Mouse (Mus musculus) monocyte, adult 2 months (primary cell): Measurements from ENCODE around the gene Pdcd5.

Experiments
- DNase-seq, 2 experiments: peaks; one replicate each; pipeline ENCODE4 v3.0.0; 2022; ENCODE audit warnings: low spot score in 2 of 2, low read depth in 1 of 2

The Pdcd5 gene

DNA sequence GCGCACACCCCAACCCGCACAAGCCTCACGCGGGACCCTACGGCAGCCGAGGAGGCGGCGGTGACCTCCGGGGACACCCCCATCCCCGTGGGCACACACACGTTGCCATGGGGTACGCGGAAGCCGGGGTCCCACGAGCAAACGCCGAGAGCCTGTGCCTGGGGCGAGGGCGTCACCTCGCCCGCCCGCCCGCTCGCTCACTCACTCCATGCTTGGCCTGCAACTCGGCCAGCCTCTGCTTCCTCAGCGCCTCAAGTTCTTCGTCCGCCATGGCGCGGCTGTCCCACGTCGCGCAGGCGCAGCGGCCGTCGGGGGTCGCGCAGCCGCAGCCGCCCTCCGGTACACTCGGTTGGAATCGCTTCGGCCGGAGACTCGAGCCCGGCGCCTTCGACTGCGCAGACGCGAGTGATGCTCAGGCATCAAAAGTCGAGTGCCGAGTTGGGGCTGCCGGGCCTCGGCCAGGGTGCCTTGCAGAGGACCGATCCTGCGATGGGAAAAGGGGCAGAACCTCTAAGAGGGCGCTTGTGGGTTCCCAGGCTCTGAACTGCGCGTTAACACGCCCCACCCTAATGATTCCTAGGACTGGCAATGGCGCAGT lies at the start of gene Pdcd5:
Pdcd5 (minus strand) TSS at position 421 of the 598 bp plus-strand sequence.
- peak; percentile 88 to 94 for DNase-seq

DNA sequence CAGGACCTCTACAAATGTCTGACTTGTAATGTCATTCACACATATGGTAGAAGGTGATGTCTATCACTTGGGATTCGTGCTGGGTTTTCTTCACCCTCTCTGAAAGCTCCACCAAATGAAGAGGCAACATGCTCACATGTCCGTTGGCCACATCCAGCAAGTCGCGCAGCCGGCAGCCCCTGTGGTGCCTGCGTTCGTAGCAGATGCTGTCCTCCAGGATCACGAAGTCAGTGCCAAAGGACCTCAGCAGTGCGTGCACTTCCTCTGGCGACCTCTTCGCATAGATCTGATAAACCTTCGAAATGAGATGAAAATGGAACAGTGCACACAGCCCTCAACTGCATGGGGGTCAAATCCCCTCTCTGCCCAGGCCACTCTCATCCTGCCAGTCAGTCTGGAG lies 45.3 kb upstream of the Pdcd5 start:
- no peak for DNase-seq

DNA sequence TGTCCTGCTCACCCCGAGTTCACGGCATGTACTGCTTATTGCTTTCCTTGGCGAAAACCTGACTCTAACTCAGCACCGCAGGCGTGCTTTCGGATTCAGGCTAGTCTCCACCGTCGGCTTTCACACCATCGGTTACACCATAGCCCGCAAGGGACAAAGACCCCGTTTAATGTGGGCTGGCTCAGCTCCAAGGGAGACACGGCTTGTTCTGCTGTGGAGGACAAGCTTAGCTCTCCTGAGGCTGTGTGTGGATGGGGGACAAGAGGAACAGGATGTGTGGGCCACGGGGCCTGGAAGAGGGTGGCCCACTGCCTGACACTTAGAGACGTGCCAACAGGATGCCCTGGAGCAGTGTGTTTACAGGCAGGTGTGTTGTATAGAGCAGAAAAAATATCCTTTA lies 44.8 kb upstream of the Pdcd5 start:
- no peak for DNase-seq

DNA sequence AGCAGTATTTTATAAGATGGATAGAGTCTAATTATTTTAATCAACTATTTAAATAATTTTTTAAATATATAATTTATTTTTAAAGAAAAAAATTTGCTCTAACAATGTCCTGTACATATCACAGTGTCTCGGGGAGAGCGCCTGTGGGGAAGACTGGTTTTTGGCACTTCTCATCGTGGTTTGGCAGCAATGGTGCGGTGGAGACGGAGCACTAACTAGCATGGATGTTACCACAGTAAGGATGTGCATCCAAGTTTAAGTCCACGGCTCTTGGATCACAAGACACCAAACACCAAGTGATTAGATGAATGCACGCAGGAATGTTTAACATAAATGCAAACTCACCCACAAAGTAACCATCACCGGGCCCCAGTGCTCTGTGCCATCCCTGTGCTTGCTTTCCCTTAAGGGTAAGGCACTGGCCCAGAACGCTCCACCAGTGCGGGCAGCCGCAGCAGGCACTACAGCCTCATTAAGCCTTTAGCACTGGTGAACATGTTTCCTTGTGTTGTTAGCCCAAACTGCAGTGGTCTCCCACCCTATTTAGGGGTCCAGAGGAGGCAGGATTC lies 41.5 kb upstream of the Pdcd5 start:
- DNase-seq = no peak

DNA sequence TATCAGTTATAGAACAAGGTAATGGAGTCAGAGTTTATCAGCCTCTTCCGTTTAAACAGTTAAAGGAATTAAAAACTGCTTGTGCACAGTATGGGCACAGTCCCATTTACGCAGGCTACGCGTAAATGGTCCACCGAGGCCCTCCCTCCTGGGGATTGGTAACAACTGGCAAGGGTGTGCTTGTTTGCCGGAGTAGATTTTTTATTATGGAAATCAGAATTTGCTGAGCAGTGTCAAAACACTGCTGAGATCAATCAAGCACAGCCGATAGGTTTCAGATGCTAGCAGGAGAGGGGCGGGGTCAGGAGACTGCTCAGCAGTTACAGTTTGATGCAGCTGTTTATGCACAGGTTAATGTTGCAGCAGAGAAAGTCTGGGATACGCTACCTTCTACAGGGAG lies 41.0 kb upstream of the Pdcd5 start:
- no peak for DNase-seq

DNA sequence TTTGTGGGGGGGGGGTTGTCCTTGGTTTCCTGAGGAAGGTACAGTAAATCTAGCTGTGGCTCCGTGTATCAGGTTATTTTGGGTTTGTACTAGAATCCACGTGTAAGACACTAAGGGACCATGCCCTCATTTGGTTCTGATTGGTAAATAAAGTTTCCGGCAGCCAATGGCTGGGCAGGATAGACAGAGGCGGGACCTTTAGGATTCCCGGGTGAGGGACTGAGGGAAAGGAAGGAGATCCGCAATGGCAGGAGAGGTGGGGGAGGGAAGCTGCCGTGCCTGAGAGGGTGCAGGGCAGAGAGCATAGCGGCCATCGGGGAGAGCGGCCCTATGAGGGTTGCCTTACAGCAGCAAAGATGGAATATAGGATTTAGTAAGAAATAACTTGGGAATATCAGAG lies 39.9 kb upstream of the Pdcd5 start:
- DNase-seq = no peak

DNA sequence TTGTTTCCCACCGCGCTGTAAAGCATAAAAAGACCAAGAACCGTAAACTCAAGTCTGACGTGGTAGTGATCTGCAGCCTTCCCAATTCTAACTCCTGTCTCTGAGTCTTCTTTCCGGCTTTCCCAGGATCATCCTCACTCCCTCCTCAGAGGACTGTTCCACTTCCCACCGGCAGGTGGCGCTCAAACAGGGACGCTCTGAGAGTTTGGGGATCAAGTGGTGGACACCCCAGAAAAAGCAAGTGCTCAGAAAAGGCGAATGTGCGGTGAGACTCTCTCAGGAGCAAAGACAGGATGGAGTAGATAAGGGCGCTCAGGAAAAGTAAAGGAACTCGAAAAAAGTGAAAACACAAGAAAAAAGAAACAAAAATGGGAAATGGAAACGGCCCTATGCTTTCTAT lies 39.4 kb upstream of the Pdcd5 start:
- DNase-seq = no peak

DNA sequence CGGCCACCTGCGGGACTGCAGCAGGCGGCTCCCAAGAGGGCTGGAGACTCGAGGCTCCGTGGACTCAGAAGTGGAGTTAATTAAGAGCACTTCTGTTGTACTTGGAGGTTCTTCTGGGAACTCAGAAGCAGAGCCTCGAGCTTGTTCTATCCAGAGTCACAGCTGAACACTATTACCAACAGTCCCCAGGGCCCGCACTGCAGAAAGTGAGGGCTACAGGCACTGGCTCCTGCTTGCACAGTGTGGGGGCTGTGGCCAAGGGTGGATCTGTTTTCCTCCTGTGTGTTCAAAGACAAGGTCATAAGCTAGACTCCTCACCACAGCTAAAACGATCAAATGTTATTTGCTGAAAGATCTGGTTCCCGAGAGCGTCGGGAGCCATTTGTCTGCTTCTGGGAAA lies 38.9 kb upstream of the Pdcd5 start:
- DNase-seq = no peak

DNA sequence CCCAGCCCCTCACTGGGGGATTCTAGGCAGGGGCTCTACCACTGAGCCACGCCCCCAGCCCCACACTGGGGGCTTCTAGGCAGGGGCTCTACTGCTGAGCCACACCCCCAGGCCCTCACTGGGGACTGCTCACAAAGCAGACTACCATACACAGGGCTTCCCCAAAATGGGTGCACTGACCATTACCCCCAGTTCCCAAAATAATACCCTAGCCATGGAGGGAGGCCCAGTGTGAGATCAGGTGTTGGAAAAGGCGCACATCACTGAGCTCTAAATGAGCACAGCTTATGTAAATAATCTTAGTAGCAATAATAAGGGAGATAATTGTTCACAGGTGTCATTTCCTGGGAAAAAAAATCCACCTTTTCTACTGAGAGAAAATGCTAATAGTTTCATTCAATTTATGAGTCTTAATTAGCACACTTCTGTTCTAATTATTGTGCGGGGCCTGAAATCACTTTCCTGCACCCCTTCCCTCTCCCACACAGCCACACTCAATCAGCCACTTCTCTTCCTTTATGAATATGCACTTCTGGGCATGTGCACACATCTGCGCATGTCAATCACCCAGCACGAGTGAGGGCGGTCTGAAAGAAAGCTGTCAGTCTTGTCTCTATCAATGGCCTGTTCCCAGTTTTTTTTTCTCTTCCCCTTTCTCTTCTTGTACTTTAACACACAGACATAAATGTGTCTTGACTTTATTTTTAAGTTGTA lies 36.2 kb upstream of the Pdcd5 start:
- DNase-seq = no peak

DNA sequence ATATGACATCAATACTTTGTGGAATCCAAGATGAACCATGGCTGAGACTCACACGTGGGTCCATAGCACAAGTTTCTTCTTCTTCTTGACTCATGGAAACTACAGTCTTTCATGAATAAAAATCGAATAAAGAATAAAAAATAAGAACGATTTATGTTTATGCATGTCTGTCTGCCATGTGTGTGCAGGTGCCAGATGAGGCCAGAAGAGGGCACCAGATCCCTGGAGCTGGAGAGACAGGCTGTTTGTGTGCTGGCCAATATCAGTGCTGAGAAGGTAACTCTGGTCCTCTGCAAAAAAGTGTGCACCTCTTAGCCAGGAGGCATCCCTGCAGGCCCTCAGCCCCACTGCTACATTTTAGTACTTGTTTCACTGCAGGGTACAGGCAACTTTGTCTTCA lies 34.2 kb upstream of the Pdcd5 start:
- DNase-seq = no peak

DNA sequence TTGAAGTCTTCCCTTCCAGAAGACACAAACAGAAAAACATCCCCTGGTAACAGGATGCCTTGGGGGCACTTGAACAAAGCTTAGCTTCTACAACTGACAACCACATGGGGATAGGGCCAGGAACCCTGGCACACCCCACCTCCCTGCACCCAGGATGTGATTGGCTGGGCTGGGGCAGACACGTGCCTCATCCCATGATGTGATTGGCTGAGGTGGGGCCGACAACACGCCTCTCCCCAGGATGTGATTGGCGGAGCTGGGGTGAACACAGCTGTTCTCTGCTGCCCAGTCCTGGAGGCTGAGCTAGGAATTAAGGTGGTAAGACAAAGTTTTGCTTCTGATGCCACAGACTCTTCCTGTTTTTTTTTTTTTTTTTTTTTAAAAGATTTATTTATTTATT lies 31.7 kb upstream of the Pdcd5 start:
- DNase-seq = no peak

DNA sequence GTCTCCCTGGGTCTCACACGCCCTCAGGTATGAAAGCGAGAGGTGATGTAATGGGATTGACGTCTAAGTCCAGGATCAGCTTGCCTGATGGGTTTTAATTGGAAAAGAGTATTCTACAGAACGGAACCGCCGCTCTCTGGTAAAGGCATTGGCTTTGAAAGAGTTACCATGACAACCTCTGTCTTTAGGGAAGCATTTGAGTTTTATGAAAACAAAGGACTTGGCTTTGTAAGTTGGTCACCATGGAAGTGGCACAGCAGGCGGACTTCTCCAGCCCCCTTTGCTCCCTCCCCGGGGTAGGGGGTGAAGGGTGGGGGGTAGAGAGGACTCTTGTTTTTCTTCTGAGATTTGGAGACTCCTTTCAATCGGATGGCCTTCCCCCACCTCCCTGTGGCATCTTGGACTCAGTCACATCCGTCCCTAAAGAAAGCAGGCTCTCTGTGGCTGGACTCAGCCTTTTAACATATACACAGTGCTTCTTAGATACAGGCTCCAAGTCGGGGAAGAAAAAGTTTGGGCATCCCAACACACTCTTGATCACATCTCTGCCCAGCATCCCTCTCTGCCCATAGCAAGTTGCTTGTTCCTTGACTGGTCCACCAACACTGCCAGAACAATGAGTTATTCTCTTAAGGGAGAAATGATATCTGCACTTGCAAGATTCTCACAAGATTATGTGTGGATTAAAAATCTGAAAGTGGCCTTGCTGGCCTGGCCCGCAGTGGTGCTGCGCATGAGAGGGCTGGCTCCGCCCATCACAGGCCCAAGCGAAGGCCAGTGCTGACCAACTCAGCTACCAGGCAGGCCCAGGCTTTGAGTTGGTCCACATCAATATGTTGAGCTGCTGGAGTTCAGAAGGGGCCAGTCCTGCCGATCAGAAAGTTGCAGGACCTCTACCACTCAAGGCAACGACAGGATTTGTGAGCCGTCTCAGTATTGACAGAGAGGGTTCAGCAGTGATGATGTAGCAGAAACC lies 21.0 kb upstream of the Pdcd5 start:
- no peak for DNase-seq

DNA sequence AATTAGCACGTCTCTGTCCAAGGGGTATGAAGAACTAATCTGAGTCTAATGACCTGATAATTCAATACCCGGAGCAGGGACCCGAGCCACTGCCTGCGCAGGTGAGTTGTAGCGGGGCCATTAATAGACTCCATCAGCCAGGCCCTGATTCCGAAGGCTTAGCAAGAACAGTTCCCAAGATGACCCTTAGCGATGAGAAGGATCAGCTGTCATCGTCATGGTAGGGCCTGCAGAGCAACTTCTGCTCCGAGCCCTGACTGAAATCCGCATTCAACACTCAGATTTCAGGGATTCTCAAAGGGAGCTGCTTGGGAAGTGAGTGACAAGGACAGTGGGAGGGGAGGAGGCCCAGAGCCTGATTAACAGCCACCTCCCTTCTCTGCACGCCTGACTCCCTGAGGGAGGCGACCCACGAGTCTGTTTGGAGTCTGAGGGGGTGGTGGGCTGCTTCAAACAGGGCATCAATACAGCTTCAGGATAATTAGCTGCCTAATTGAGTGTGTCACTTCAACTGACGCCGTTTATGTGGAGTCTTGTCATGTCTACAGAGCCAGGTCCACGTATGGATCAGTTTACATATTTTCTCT lies 16.6 kb upstream of the Pdcd5 start:
- no peak for DNase-seq

DNA sequence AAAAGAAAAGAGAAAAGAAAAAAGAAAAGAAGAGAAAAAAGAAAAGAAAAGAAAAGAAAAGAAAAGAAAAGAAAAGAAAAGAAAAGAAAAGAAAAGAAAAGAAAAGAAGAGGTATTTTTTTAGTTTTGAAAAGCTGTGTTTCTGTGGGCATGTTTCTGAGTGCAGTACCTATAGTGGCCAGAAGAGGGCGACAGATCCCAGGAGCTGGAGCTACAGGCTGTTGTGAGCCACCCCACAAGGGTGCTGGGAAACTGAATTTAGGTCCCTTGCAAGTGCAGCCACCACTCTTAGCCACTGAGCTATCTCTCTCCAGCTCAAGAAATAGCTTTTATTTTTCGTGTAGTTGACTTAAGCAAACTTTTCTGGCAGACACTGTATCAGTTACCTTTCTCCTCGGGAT lies 11.9 kb upstream of the Pdcd5 start:
- peak in 1 of 2 experiments; percentile 15 for DNase-seq

DNA sequence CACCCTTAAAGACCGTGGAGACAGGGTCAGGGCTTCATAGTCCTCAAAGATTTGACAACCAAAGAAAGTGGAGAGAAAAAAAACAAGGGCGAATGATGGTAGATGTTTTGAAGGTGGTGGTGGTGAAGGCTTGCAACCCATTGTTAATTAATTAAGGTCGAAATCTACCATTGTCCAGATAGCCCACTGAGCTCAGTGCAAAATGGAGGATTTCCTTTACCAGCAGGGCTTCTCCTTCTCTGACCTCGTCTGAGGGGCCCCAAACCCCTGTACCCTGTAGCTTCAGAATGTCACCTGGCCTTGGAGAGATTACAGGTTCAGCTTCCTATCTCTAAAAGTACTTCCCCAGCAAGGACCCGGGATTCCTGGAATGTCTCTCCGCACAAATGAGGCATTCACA lies 10.5 kb upstream of the Pdcd5 start:
- DNase-seq = no peak

DNA sequence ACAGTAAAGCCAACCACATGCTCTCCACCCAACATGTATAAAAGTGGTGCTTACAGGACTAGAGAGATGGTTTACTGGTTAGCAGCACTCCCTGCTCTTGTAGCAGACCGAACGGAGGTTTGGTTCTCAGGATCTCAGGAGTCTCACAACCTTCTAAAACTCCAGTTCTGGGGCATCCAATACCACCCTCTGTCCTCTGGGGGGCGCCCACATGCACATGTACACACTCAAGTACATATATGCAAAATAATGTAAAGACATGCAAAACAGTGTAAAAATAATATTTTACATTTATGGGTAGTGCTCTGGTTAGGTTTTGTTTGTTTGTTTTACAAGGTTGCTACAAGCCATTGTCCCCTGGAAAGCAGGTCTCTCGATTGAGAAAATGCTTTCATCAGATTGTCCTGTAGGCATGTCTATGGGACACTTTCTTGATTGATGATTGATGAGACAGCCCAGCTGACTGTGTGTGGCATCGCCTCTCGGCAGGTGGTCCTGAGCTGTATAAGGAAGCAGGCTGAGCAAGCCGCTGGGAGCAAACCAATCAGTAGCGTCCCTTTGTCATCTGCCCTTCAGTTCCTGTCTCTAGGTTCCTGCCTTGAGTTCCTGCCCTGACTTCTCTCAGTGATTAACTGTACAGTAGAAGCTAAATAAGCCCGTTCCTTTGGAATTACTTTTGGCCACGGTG lies 4.4 kb upstream of the Pdcd5 start:
- no peak for DNase-seq

DNA sequence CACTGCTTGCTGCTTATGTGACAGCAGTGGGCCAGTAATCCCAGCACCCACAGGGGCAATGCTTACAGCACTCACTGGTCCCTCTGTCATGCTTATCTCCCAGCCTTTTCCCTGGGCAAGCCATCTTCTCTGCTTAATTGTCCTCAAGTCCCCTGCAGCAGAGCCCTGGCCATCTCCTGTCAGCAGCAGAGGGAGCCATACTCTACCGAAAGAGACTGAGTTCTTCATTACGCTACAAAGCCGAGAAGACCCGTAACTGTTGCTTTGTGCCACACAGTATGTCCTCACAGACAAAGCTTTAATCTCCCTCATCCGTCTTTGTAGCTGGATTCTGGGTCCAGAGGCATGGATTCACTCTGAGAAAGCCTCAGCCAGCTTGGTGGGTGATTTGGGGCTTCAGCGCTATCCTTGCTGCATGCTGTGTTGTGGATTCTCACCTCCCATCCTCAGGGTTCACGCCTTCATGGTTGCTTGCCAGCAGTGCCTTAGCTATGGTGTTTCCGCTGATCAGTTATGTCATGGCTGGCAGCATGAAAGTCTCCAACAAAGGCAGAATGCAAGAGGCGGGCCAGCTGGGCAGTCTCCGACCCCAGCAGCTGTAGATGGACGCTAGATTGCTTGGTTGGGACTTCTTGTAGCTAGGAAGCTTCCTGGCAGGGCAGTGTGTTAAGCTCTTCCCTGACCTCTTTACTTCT lies 3.5 kb upstream of the Pdcd5 start:
- no peak for DNase-seq

DNA sequence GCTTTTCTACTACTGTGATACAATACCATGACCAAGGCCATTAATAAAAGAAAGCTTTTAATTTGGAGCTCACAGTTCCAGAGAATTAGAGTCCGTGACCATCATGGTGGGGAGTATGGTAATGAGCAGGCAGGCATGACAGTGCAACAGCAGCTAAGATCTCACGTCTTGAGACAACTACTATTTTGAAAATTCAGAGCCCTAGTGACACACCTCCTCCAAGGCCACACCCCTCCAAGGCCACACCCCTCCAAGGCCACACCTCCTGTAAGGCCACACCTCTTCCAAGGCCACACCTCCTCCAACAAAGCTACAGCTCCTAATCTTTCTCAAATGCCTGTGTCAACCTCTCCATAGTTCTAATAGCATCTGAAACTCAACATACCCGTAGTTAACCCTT lies 1.8 kb upstream of the Pdcd5 start:
- DNase-seq = peak in 1 of 2 experiments; percentile 46

DNA sequence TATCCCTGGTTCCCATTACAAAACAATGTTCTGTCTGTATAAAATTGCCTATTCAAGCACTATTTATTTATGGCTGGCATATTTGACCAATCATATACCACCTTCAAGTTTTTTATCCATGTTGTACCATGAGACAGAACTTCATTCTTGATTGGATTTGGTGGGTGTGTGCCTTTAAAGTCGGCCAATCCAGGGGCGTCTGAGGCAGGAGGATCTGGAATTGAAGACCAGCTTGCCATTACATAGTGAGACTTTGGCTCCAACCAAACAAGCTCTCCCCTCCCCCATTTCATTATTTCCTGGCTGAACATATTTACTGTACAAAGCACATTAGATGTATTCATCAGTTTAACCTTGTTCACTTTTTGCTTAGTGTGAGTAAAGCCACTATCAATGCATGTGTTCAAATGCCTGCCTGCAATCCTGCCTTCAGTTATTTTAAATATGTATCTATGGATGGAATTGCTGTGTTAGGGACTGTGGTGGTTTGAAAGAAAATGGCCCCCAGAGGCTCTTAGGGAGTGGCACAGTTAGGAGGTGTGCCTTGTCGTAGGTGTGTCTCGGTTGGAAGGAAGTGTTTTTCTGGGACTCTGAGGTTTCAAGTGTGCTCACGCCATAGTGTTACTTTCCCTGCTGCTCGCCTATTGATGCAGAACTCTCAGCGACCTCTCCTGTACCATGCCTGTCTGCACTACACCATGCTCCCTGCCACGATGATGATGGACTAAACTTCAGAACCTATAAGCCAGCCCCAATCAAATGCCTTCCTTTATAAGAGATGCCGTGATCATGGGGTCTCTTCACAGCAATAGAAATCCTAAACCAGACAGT lies 1.1 kb upstream of the Pdcd5 start:
- DNase-seq = no peak
